Mouse (Mus musculus) cerebellum, adult 18-20 months (tissue): ENCODE measurements around the gene Cdc42se1.
"Not testable (repeated sequence)": the region's sequence is repeated elsewhere in the genome, so short reads cannot be mapped to it uniquely, and the experiment has no call there.

ENCODE experiments used
- DNase-seq, 2 experiments: peaks; one replicate each; pipeline ENCODE4 v3.0.0; 2021

The Cdc42se1 gene

DNA sequence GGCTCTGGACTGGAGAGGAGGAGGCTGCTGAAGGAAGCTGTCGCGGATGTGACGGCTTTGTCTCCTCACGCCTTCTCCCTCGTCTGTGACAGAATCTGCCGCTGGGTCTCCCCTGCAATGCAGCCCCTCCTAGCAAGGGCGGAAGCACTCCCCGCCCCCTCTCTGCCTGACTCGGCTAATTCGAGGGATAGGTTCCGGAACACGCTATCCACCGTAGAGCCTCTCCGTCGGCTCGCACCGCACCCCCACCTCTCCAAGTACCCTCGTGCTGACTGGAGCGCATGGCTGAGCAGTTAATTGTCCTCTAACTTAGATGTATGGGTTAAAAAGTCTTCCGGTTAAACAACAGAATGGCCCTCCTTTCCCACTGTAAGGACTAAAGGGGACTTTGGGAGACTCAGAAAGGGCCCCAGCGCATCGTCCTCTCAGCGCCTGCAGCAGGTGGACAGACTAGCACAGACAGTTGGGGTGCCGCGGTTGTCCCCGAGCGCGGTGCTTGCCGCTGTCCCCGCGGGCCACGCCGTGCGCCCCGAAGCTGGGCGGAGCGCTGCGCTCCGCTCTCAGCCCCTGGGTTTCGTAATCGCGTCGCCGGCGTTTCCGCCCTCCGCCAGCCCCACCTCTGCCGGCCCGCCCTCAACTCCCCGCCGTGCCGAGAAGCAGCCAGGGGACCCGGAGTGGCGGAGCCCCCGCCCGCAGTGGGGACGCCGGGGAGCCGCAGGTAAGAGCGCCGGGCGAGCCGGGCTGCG lies at the start of gene Cdc42se1:
Gene Cdc42se1, plus strand, starts transcription at position 585 of the 746 bp plus-strand sequence.
- DNase-seq = peak; percentile 88 to 90

DNA sequence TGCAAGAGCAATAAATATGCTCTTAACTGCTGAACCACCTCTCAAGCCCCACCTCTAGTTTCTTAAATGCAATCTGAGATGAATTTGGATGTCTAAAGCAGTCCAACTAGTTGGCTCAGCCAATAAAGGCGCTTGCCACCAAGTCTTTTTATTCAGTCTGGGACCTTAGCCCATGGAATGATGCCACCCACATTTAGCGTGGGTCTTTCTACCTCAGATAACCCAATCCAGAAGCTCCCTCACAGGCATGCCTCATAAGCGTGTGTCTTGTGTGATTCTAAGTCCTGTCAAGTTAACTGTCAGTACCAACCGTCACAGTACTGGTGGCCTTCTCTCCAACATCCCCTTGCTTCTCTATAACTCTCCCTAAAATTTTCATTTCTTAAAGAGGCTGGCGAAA lies 49.6 kb upstream of the Cdc42se1 start:
- DNase-seq = no peak

DNA sequence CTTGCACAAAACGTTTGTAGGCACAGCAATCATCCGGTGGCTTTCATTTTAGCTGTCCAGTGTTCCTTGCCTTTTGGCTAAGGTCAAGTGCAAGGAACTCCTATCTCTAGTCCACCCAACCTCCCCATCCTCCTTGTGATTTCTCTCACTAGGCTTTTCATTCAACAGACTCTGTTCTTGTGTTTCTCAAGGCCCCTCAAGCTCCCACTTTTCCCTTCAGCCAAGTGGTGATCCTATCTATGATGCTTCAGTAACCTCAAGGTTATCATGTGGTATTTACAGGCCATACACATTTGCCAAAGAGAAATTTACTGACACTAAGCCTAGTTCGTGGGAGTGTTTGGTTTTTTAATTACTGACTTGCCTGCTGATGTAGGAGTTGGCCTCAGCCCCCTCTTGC lies 48.6 kb upstream of the Cdc42se1 start:
- no peak for DNase-seq

DNA sequence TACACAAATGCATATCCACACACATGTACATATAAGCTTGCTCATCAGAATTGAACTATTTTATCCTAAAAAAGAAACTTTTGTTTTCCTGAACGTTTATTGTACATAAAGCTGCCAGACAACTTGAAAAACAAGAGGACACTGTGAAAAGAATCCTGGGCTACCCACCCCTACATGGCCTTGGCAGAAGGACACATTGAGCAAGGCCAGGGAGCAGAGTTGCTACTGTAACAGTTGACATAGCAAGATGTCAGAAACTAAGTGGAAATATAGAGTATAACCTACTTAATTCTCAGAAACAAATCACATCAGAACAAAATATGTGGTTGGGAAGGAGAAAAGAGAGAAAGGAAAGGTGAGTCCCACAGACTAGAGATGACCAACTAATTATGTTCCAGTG lies 46.7 kb upstream of the Cdc42se1 start:
- no peak for DNase-seq

DNA sequence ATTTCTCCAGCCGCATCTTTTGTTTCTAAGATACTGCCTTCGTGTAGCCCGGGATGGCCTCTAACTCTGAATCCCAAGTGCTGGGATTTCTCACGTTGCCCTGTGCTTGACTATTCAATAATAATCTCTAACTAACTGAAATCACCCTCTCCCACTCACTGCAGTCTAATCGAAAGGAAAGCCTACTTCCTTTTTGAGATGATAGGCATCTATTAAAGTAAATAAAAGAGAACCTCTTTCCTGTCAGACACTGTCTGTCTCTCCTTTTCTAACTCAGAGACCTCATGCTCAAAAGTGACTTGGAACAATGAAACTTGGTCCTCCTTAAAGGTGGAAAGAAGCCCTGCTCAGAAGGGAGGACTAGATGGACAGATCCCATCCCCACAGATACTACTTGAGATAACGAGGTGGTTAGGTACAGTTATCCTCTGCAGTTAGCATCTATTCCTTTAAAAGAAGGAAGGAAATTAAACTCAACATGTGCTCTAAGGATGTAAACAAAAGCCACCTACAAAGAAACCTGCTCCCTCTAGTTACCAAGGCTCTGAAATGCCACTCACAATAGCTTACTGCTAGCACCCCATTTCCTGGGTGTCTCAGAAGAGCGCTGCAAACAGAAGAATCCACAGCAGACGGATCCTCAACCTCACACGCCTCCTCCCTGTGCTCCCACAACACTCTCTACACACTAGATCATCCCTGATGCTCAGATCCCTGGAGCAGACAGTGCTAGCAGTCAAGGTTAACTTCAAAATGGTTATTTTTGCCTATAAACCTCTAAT lies 43.5 kb upstream of the Cdc42se1 start:
- no peak for DNase-seq

DNA sequence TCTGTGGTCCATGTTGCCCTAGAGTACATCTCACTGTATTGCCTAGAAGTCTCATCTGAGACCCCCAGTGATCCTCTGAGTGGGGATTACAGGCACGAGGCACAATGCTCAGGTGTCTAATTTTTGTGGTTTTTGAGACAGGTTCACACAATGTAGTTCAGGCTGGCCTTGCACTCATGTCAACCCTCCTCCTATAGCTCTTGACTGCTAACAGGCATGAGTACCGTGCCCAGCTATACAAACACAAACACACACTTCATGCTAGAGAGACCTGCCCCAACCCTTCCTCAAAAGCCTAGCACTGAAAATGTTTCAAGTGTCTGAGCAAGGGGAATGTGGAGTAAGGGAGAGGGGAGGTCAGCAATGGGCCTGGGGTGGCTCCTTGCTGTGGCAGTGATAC lies 42.4 kb upstream of the Cdc42se1 start:
- no peak for DNase-seq

DNA sequence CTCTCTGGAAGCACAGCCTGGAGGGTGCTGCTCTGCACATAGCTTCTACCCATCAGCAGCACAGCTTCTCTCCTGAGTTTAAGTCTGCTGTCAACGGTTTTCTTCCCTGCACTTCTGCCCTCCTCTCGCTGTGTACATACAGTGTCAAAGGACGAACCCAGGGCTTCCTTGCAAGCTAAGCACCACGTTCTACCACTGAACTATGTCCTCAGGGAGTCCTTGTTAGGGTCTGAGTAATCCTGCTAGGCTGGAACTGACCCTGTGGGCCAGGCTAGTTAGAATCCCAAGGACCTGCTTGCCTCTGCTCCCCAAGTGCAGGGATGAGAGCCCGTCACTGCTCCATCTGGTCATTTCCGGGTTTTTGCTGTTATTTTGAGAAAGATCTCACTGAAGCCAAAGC lies 41.6 kb upstream of the Cdc42se1 start:
- DNase-seq = no peak

DNA sequence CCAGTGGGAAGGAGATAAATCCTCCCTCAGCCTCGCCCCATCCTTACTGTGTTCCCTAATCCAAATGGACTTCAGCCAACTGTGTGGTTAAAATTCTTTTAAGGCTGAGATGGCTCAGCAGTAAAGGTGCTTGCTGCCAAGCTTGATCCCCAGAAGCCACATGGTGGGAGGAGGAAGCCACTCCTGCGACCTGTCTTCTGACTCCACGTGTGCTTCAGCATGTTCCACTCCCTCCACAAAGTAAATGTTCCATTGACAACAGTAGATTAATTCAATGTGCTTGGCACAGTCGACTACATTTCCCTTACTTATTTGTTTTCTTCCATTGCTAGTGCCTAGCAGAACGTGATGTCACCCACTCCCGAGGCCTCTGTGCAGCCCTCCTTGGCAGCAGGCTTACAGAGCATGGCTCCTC lies 33.8 kb upstream of the Cdc42se1 start:
- DNase-seq = peak; percentile 24 to 59

DNA sequence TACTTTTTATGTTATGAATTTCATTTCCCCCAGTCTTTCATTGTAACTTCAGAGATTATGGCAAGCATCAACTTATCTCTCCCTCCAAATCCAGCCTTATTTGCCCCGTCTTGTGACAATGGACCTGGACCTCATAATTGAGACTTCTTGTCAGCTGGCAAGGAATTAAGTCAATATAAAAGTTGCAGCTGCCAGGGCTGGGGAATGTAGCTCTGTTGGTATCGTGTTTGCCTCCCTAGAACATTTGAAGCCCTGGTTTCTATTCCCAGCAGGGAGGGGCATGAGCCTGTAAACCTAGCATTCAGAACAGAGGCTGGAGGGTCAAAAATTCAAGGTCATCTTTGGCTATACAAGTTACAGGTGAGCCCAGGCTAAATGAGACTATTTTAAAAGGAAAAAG lies 32.8 kb upstream of the Cdc42se1 start:
- no peak for DNase-seq

DNA sequence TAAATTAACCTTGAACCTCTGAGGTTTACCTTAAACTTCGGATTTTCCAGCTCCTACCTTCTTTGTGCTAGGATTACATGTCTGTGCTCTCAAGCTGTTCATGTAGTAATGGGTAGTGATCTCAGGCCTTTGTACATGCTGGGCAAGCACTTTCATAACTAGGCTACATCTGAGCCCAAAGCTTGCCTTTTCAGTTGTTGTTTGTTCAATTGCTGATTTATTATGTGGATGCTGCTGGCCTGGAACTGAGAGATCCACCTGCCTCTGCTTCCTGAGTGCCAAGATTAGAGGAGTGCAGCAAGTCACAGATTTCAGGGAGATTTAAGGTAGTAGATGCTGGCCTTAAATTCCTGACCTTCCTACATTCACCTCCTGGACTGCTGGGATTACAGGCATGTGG lies 29.4 kb upstream of the Cdc42se1 start:
- DNase-seq = no peak

DNA sequence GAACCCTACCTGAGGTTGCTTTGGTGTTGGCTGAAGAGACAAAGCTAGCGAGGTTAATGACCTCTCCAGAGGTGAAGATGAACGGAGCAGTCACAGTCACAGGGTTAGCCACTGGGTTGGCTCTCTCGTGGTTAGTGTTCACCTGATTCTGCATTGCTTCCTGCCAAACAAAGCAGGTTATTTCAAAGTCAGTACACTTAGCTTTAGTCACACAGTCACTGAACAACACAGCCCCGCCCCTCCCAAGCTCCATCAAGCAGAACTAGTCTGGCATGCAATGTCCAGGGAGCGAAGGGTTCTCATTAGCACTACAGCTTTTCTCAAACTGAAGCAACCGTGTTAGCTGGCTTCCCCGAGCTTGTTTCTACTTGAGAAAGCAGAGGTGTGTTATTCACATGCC lies 28.4 kb upstream of the Cdc42se1 start:
- DNase-seq = no peak

DNA sequence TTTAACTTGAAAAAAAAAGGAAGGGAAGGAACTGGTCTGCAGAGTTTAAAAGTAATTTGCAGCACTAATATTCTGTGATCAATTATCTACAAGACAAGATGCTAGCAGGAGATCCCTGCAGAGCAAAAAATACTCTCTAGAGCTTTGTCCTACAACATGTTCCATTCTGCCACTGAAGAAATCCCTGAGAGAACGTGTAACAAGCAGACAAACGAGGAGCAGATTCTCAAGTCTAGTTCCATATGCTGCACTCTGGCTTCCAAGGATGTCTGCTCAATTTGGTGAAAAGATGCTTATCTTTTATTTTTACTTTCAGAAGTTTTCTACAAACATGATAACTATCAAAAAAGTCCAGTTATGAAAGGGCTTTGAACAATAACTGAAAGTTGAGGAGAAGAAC lies 28.0 kb upstream of the Cdc42se1 start:
- no peak for DNase-seq

DNA sequence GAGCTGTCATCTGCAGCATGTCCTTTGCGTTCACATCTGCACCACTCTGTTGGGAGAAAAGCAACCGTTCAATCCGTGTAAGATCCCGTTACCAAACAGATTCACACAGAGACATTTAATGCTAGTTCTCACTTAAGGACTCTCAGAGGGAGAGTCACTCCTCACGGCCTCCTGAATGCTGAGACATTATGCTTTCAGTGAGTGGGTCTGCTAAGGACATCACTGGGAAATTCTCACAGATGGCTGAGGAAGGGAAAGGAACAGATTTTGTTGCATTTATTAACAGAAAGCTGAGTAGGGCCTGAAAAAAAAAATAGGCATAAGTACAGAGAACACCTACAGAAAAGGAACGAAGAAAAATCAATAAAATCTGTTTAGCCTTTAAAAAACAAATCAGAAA lies 24.7 kb upstream of the Cdc42se1 start:
- DNase-seq = no peak

DNA sequence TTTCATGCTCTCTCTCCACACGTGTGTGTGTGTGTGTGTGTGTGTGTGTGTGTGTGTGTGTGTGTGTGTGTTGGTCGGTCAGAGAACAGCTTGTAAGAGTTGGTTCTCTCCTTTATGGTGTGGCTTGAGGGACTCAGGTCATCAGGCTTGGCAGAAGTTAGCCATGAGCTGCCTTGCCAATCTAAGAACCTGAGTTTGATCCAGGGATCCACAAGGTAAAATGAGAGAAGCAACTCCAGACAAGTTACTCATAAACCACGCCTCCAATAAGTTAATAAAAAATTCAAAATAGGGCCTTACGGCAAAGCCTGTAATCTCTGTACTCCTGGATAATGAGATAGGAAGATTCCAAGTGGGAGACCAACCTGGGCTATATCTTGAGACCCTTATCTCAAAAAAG lies 20.2 kb upstream of the Cdc42se1 start:
- no peak for DNase-seq

DNA sequence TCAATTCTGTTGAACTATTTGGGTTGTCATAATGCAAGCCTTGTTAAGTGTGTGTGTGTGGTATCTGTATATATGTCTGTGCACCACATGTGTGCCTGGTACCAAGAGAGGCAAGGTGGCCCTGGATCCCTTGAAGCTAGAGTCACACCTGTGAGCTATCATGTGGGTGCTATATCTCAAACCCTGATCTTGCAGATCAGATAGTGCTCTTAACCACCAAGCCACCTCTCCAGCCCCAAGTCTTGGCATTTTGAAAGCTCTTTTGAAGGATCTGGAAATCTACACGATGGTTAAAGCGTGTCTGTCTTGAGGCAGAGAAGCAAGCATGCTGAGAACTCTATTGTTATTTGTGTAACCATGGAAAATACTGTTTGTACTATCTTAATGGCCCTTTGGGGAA lies 17.9 kb upstream of the Cdc42se1 start:
- no peak for DNase-seq

DNA sequence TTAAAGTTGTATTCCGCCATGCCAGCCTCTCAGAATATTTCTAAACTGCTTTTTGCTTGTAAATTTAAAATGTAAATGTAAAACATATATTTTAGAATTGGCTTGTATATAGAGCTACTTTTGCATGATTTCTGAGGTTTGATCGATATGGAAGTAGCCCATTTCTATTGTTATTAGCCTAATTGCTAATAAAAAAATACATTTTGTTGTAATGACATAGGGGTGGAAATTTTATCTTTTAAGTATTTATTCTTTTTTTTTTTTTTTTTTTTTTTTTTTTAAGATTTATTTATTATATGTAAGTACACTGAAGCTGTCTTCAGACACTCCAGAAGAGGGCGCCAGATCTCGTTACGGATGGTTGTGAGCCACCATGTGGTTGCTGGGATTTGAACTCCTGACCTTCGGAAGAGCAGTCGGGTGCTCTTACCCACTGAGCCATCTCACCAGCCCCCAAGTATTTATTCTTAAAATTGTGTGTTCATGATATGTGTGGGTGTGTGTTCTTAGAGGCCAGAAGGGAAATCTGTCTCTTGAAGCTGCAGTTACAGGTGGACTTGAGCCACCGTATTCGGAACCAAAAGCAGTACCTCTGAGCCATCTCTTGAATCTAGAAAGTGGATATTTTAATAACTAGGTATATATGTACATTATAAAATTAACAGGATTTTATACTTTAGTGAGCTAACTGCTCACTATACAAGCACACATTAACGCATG lies 15.5 kb upstream of the Cdc42se1 start:
- not testable (repeated sequence) for DNase-seq

DNA sequence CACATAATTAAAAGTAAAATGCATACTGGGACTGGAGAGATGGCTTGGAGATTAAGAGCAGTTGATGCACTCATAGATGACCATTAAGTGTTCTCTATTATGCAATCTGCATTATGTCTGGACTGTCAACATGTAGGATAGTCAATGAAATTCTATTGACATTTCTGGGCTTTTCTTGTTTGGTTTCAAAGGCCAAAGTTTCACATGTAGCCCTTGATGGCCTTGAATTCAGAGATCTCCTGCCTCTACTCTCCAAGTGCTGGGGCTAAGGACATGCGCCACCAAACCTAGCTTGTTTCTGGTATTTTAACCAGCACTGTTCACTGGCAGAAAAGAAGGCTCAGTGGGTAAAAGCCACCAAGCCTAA lies 14.9 kb upstream of the Cdc42se1 start:
- DNase-seq = no peak

DNA sequence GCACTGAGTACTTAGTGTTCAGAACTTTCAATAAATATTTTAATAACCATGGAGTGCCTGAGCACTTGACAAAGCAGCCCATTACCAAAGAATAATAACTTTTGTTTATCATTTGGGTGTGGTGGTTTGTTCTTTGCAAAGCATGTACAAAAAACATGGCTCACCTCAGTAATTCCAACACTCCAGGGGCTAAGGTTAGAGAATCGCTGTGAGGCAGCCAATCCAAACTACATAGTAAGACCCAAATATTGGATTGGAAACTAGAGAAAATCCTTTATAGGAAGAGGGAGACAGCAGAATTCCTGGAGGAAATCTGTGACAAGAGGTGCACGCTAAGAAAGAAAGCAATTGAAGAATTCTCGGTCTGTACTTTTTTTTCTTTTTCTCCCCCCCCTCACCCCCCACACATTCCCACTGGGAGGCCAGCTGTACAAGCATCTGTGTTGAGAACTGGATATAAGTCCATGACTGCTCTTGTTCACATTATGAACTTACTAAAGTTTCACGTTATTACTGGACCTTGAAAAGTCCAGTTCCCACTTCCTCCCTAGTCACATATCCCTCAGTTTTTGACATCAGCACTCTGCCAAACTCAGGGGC lies 11.8 kb upstream of the Cdc42se1 start:
- DNase-seq = no peak

DNA sequence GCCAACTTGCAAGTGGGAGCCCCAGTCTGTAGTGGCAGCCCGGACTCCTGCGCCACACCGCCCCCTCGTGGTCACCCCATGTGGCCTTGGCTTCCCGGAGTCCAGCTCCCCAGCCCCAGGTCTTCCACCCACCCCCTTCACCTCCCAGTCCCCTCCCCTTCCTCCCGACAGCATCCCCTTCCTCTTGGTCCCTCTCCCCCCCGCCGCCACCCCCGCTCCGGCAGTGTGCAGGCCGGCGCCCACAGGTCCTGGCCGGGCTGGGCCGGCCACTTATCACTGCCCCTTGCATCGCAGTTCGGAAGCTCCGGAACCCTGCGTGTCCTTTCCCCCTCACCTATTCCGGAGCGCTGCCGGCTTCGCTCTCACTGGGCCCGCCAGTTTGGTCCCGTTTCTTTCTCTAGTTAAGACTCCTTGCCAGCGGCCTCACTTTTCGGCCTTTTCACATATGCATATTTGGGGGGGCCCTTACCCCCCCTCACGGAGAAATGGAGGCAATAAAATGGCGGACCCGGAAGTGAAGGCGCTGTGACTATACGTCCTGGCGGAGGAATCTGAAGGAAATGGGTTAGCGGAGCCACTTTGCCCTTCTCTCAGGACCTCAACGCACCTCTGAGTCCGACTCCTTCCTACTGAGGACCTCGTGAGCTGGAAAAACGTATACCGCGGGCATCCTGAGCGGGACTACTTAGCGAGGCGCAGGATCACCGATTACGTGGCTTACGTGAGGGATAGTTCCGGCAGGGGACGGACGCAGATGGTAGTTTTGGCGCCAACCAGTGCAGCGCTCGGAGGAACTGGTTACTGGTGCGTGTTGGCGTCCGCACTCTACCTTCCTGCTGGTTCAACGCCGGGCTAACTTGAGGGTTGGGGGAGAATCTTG lies 11.0 kb upstream of the Cdc42se1 start, which contains the start of gene Gabpb2:
Gene Gabpb2, minus strand, starts transcription at position 662 of the 880 bp plus-strand sequence.
- peak; percentile 93 to 96 for DNase-seq

DNA sequence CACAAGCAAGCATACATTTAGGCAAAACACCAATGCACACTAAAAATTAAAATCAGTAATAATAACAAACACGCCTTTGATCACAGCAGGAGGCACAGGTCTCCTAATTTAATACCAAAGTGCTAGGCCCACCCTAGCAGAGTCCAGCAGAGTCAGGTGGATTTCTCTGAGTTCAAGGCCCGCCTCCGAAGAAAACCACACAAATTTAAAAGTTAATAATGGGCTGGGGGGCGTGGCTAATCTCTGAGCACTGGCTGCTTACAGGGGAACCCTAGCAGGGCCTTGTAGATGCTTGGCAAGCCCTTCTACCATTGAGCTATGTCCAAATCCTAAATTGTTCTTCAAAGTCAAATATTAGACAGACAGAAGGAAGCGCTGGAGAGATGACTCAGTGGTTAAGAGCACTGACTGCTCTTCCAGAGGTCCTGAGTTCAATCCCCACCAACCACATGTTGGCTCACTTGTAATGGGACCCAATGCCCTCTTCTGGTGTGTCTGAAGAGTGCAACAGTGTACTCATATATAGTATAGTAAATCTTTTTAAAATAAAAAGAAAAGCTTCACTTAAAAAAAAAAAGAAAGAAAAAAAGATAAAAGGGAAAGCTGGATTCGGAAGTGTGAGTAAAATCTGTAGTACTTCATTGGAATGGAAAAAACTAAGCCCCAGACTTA lies 9.9 kb upstream of the Cdc42se1 start:
- no peak for DNase-seq

DNA sequence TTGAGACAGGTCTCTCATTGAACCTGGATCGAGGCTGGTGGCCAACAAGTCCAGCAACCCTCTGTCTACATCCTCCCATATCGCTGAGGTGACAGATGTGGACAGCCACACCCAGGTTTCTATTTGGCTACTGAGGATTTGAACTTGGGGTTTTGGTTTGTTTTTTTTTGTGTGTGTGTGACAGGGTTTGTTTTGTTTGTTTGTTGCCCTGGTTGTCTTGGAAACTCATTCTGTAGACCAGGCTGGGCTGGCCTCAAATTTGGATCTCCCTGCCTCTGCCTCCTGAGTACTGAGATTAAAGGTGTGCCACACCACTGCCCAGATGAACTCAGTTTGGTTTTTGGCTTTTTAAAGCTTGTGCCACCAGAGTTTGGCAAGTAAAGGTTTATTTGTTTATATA lies 5.5 kb upstream of the Cdc42se1 start:
- DNase-seq = no peak

DNA sequence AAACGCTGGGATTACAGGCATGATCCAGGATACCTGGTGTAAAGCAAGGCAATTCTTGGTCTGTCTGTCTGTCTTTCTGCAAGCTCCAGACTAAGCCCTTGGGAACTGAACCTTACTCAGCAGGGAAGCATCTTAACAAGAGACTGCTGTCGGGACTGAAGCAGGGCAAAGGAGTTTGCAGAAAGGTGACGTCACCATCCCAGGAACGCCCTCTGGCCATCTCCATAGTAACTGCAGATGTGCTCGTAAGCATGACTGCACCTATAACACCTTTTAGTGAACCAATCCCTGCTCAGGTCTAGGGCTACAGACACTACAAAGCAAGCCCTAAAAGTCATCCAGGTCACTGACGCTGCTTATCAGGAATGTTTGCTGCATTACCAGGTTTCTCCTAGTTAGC lies 4.2 kb upstream of the Cdc42se1 start:
- DNase-seq = no peak
